Mouse (Mus musculus) heart, embryonic 13.5 days (tissue): Measurements from ENCODE around the gene Gbp8. TPM values are rescaled to one million over a fixed set of nuclear protein-coding genes. Genes with fewer than 3 reads are reported as not detected.

Experiments
- polyA plus RNA-seq: library from polyadenylated mRNA; unstranded; fragments of >200 nt; fragmentation: Nextera tagmentation; extraction: Ambion mirVana; gene quantifications from 2 replicates; pipeline ENCODE4 v1.2.1, GENCODE M21; 2015

The Gbp8 gene
- polyA plus RNA-seq, 1 experiment from 2014 or later, result 1.4 TPM

Other genes starting within 250 kb of the Gbp8 start
- gene Abcg3, start 156.8 kb downstream of the Gbp8 start, polyA plus RNA-seq, result 0.38 and 0.74 TPM in 2 replicates
- 3.0 and 3.2 TPM in 2 replicates for gene Gbp9, start within 50 bp of the Gbp8 start, polyA plus RNA-seq
- 4.7 and 7.2 TPM in 2 replicates for gene Gbp4, start within 50 bp of the Gbp8 start, polyA plus RNA-seq
- gene Gbp10, start 100.0 kb upstream of the Gbp8 start, polyA plus RNA-seq, result 0.15 TPM in 1 of 2 replicates, not detected in the other
- 0.05 and 0.17 TPM in 2 replicates for gene Gm43302, start 154.2 kb upstream of the Gbp8 start, polyA plus RNA-seq
- 1.5 and 1.8 TPM in 2 replicates for gene Gbp6, start 154.2 kb upstream of the Gbp8 start, polyA plus RNA-seq